Mouse (Mus musculus) embryonic facial prominence, embryonic 13.5 days (tissue): ENCODE results near the gene Ninj1. TPM values are rescaled to one million over a fixed set of nuclear protein-coding genes. Genes with fewer than 3 reads are reported as not detected.

Experiments used
- ATAC-seq: fragments of 200-750 bp; cut with Nextera tagmentation; 2 replicates; pipeline ENCODE4 v1.8.0; 2017; ENCODE audit warnings: low read depth; ENCODE audit not compliant: insufficient number of reproducible peaks, insufficient read depth, low FRiP score, low TSS enrichment
- H3K27ac ChIP-seq: fragments of 300-500 bp; sonication (generic); 2 replicates; pipeline ENCODE4 v1.5.1; 2015; ENCODE audit warnings: moderate library complexity, mild to moderate bottlenecking, inconsistent platforms
- H3K27me3 ChIP-seq: fragments of 300-500 bp; sonication (generic); 2 replicates; pipeline ENCODE4 v1.6.1; 2015; ENCODE audit warnings: mild to moderate bottlenecking, inconsistent platforms
- H3K36me3 ChIP-seq: fragments of 300-500 bp; sonication (generic); 2 replicates; pipeline ENCODE4 v1.6.1; 2015; ENCODE audit warnings: mild to moderate bottlenecking, inconsistent platforms
- H3K4me1 ChIP-seq: fragments of 300-500 bp; sonication (generic); 2 replicates; pipeline ENCODE4 v1.6.1; 2015; ENCODE audit warnings: inconsistent platforms
- H3K4me2 ChIP-seq: fragments of 300-500 bp; sonication (generic); 2 replicates; pipeline ENCODE4 v1.6.1; 2015; ENCODE audit warnings: moderate library complexity, mild to moderate bottlenecking, inconsistent platforms
- H3K4me3 ChIP-seq: fragments of 300-500 bp; sonication (generic); 2 replicates; pipeline ENCODE4 v1.5.1; 2015; ENCODE audit warnings: mild to moderate bottlenecking, inconsistent platforms
- H3K9ac ChIP-seq: fragments of 300-500 bp; sonication (generic); 2 replicates; pipeline ENCODE4 v1.6.1; 2015; ENCODE audit warnings: mild to moderate bottlenecking, inconsistent platforms
- H3K9me3 ChIP-seq: fragments of 300-500 bp; sonication (generic); 2 replicates; pipeline ENCODE4 v1.6.1; 2016; ENCODE audit warnings: inconsistent platforms
- WGBS: fragments of 180-500 bp; shearing (Covaris S2); methylation state at CpG from one replicate; pipeline ENCODE4 v1.1.7; 2015; ENCODE audit warnings: mixed read lengths; 5-methylcytosine and 5-hydroxymethylcytosine counted together
- polyA plus RNA-seq: library from polyadenylated mRNA; unstranded; fragments of >200 nt; fragmentation: Nextera tagmentation; extraction: Ambion mirVana; gene quantifications from 2 replicates; pipeline ENCODE4 v1.2.1, GENCODE M21; 2015

Gene Ninj1
- polyA plus RNA-seq, result 44.9 and 48.0 TPM in 2 replicates

- Histone ChIP-seq H3K9me3 (no peaks in the 10 kb centered on the region), H3K4me2 (peak within 1 kb of the TSS; percentile 99), H3K9ac (peak within 1 kb of the TSS; percentile 76), H3K27ac (peak within 1 kb of the TSS; percentile 60), H3K36me3 (no peaks in the 10 kb centered on the region), H3K4me1 (peaks cover 47% of the 10 kb centered on the region), H3K4me3 (peak within 1 kb of the TSS; percentile 70), H3K27me3 (no peaks in the 10 kb centered on the region)
- under 1% methylated on average over 69 of the region's 87 CpGs for WGBS
- ATAC-seq, result peak; percentile 91
Measured at GRCm38 (mm10) chr13:49187288-49188218, at the start of gene Ninj1. Ninj1 (plus strand) TSS chr13:49187485.

GRCm38 (mm10) chr13:49140567-49140966 is 46.7 kb upstream of the Ninj1 start:
- H3K27me3 ChIP-seq, result peaks cover 18% of the 10 kb centered on the region
- H3K9me3 ChIP-seq, result no peaks in the 10 kb centered on the region
- peaks cover 16% of the 10 kb centered on the region for H3K4me1 ChIP-seq
- WGBS, result 66% methylated on average over 4 of the region's 4 CpGs
- no peak overlapping the region for H3K4me3 ChIP-seq
- no peak overlapping the region for H3K27ac ChIP-seq
- H3K9ac ChIP-seq, result no peak overlapping the region
- ATAC-seq, result no peak
- no peak overlapping the region for H3K4me2 ChIP-seq
- no peaks in the 10 kb centered on the region for H3K36me3 ChIP-seq

- no peak overlapping the region for H3K9ac ChIP-seq
- peaks cover 24% of the 10 kb centered on the region for H3K4me1 ChIP-seq
- peaks cover 35% of the 10 kb centered on the region for H3K27me3 ChIP-seq
- no peak overlapping the region for H3K27ac ChIP-seq
- no peaks in the 10 kb centered on the region for H3K36me3 ChIP-seq
- 69% methylated on average over 5 of the region's 5 CpGs for WGBS
- no peak overlapping the region for H3K4me2 ChIP-seq
- H3K4me3 ChIP-seq, result no peak overlapping the region
- H3K9me3 ChIP-seq, result no peaks in the 10 kb centered on the region
- ATAC-seq, result no peak
Measured at GRCm38 (mm10) chr13:49142396-49142795, 44.9 kb upstream of the Ninj1 start.

GRCm38 (mm10) chr13:49143323-49143722 is 44.0 kb upstream of the Ninj1 start:
- Histone ChIP-seq H3K4me3 (no peak overlapping the region), H3K9me3 (no peaks in the 10 kb centered on the region), H3K27ac (no peak overlapping the region), H3K4me2 (no peak overlapping the region), H3K36me3 (no peaks in the 10 kb centered on the region), H3K9ac (no peak overlapping the region), H3K4me1 (peaks cover 28% of the 10 kb centered on the region), H3K27me3 (peaks cover 44% of the 10 kb centered on the region)
- 85% methylated on average over 7 of the region's 7 CpGs for WGBS
- no peak for ATAC-seq

GRCm38 (mm10) chr13:49144451-49144850 is 42.8 kb upstream of the Ninj1 start:
- 58% methylated on average over 6 of the region's 6 CpGs for WGBS

GRCm38 (mm10) chr13:49145396-49145795 is 41.9 kb upstream of the Ninj1 start:
- Histone ChIP-seq H3K36me3 (no peaks in the 10 kb centered on the region), H3K27me3 (peaks cover 60% of the 10 kb centered on the region), H3K27ac (no peak overlapping the region), H3K4me2 (peak overlapping the region; percentile 19; the same call in 1 of the 2 replicates), H3K4me3 (no peak overlapping the region), H3K4me1 (peaks cover 28% of the 10 kb centered on the region), H3K9ac (no peak overlapping the region), H3K9me3 (no peaks in the 10 kb centered on the region)
- ATAC-seq, result no peak
- WGBS, result 42% methylated on average over 7 of the region's 7 CpGs

More at GRCm38 (mm10) chr13:49144451-49144850, 42.8 kb upstream of the Ninj1 start:
- H3K9ac ChIP-seq, result no peak overlapping the region
- no peak overlapping the region for H3K27ac ChIP-seq
- H3K4me3 ChIP-seq, result no peak overlapping the region
- peaks cover 28% of the 10 kb centered on the region for H3K4me1 ChIP-seq
- no peak for ATAC-seq
- H3K36me3 ChIP-seq, result no peaks in the 10 kb centered on the region
- H3K27me3 ChIP-seq, result peaks cover 55% of the 10 kb centered on the region
- no peak overlapping the region for H3K4me2 ChIP-seq
- H3K9me3 ChIP-seq, result no peaks in the 10 kb centered on the region

- Histone ChIP-seq H3K36me3 (no peaks in the 10 kb centered on the region), H3K9ac (peak overlapping the region; percentile 78), H3K27me3 (peaks cover 60% of the 10 kb centered on the region), H3K4me1 (peaks cover 28% of the 10 kb centered on the region), H3K4me2 (peak overlapping the region; percentile 96), H3K9me3 (no peaks in the 10 kb centered on the region), H3K27ac (no peak overlapping the region), H3K4me3 (peak overlapping the region; percentile 62)
- no peak for ATAC-seq
- WGBS, result 22% methylated on average over 17 of the region's 17 CpGs
Measured at GRCm38 (mm10) chr13:49146040-49146697, 41.1 kb upstream of the Ninj1 start.

GRCm38 (mm10) chr13:49146698-49147006 is 40.6 kb upstream of the Ninj1 start:
- Histone ChIP-seq H3K4me1 (peaks cover 28% of the 10 kb centered on the region), H3K27me3 (peaks cover 60% of the 10 kb centered on the region), H3K9ac (peak overlapping the region; percentile 78), H3K27ac (no peak overlapping the region), H3K36me3 (no peaks in the 10 kb centered on the region), H3K4me3 (peak overlapping the region; percentile 62), H3K4me2 (peak overlapping the region; percentile 96), H3K9me3 (no peaks in the 10 kb centered on the region)
- under 1% methylated on average over 42 of the region's 44 CpGs for WGBS
- no peak for ATAC-seq

- Histone ChIP-seq H3K27ac (no peak overlapping the region), H3K4me2 (peak overlapping the region; percentile 96), H3K4me3 (peak overlapping the region; percentile 62), H3K27me3 (peaks cover 60% of the 10 kb centered on the region), H3K4me1 (peaks cover 28% of the 10 kb centered on the region), H3K9me3 (no peaks in the 10 kb centered on the region), H3K36me3 (no peaks in the 10 kb centered on the region), H3K9ac (peak overlapping the region; percentile 78)
- WGBS, result under 1% methylated on average over 90 of the region's 98 CpGs
- ATAC-seq, result peak; percentile 48
Measured at GRCm38 (mm10) chr13:49147007-49147857, 40.1 kb upstream of the Ninj1 start.

GRCm38 (mm10) chr13:49147858-49148226 is 39.4 kb upstream of the Ninj1 start, which contains the start of gene Wnk2:
Wnk2 (minus strand) TSS chr13:49148014.
- no peaks in the 10 kb centered on the region for H3K9me3 ChIP-seq
- H3K4me2 ChIP-seq, result peak within 1 kb of the TSS; percentile 96
- H3K36me3 ChIP-seq, result no peaks in the 10 kb centered on the region
- peak within 1 kb of the TSS; percentile 78 for H3K9ac ChIP-seq
- peak; percentile 48; the same call in 1 of the 2 replicates for ATAC-seq
- peak within 1 kb of the TSS; percentile 62 for H3K4me3 ChIP-seq
- H3K27me3 ChIP-seq, result peaks cover 60% of the 10 kb centered on the region
- H3K27ac ChIP-seq, result no peak within 1 kb of the TSS
- WGBS, result under 1% methylated on average over 43 of the region's 43 CpGs
- peaks cover 28% of the 10 kb centered on the region for H3K4me1 ChIP-seq

- H3K9me3 ChIP-seq, result no peaks in the 10 kb centered on the region
- H3K4me1 ChIP-seq, result peaks cover 31% of the 10 kb centered on the region
- ATAC-seq, result no peak
- no peak overlapping the region for H3K4me3 ChIP-seq
- no peaks in the 10 kb centered on the region for H3K36me3 ChIP-seq
- WGBS, result 72% methylated on average over 4 of the region's 4 CpGs
- peaks cover 60% of the 10 kb centered on the region for H3K27me3 ChIP-seq
- H3K4me2 ChIP-seq, result no peak overlapping the region
- no peak overlapping the region for H3K27ac ChIP-seq
- no peak overlapping the region for H3K9ac ChIP-seq
Measured at GRCm38 (mm10) chr13:49148687-49149086, 38.6 kb upstream of the Ninj1 start.
